In the genomic region with DNA sequence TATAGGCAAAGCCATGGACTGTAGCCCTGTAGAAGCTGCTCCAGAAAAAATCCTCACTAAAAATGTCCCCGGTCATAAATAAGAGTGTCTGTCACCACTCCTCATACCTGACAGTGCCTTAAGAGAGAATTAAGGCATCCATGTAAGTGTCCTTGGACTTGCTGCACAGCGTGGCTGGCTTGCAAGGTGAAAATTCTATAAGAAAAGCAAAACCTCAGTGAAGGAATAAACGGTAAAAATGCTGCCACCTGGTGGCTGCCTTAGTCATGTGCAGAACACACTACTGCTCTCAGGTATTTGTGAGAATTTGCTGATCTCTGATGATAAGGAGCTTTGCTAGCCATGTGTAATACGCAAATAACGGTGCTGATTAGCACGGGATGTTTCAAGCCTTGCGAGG, we compare ENCODE assay signal across 9 mouse cellular contexts.
DNase-seq lines count a peak whose midpoint lies in the region; ATAC-seq and TF ChIP-seq lines count a peak whose summit lies in the region.
"Had no signal": no experiment of that assay in that cellular context is flagged by ENCODE, and none has a peak within 500 bp of the region (broad histone marks: within the 10 kb centered on the region; RNA-seq: fewer than 3 reads in every experiment).

No protein-coding gene starts in this region.

- H3K27ac ChIP-seq in cortical plate, adult 2 months (ENCODE audit: insufficient read depth, low read length), result no peak overlapping the region
- no peak overlapping the region for H3K27ac ChIP-seq in hindbrain, embryonic 14.5 days
- no peak overlapping the region for H3K27ac ChIP-seq in neural tube, embryonic 11.5 days (ENCODE audit: low read depth, low read length)

- TF ChIP-seq CTCF in lung, adult 2 months (IDR thresholded peaks at IDR 0.05; ENCODE audit: insufficient read depth, low read length), result peak; percentile 33
- peak; percentile 59 for TF ChIP-seq CTCF in cortical plate, adult 2 months (IDR thresholded peaks at IDR 0.05; ENCODE audit: extremely low read depth, insufficient read depth, low read length)

- no peak overlapping the region for H3K9ac ChIP-seq in hindbrain, embryonic 14.5 days
- no peak overlapping the region for H3K9ac ChIP-seq in neural tube, embryonic 11.5 days (ENCODE audit: low read length)

- WGBS in lung, adult 2 months, result 28% methylated on average over 7 of the region's 7 CpGs
- 31% methylated on average over 7 of the region's 7 CpGs for WGBS in hindbrain, embryonic 14.5 days
- 37% methylated on average over 7 of the region's 7 CpGs for WGBS in neural tube, embryonic 11.5 days

- ATAC-seq in hindbrain, embryonic 14.5 days (ENCODE audit: low FRiP score), result peak; percentile 66; the same call in 1 of the 2 replicates
- 0 out of 2 replicates have a peak, but pooled peaks have one; percentile 9 for ATAC-seq in neural tube, embryonic 11.5 days (ENCODE audit: insufficient read depth, low FRiP score, low TSS enrichment)
- no peak for ATAC-seq in monocyte, adult 5-6 weeks (replicated peaks; ENCODE audit: insufficient number of reproducible peaks, low FRiP score, low TSS enrichment, poor library complexity, severe bottlenecking)

- peak; percentile 14 for DNase-seq in lung, adult 2 months
- no peak for DNase-seq in lung, postnatal 25 days (ENCODE audit: low spot score)
- DNase-seq in adrenal gland, adult (ENCODE audit: inconsistent age in 2 of 2, low spot score in 1 of 2), result peak; percentile 22 to 75
- DNase-seq in hindbrain, embryonic 14.5 days (ENCODE audit: low spot score), result peak; percentile 87
- peak; percentile 54 to 66 for DNase-seq in left cerebral cortex, postnatal 10 days (ENCODE audit: extremely low spot score in 1 of 2, low spot score in 2 of 2)
- peak; percentile 72 for DNase-seq in neural tube, embryonic 11.5 days (ENCODE audit: low spot score)

- no peaks in the 10 kb centered on the region for H3K9me3 ChIP-seq in hindbrain, embryonic 14.5 days (ENCODE audit: control insufficient read depth, low read length)
- no peaks in the 10 kb centered on the region for H3K9me3 ChIP-seq in neural tube, embryonic 11.5 days (ENCODE audit: control insufficient read depth, low read length)

- intact Hi-C loops in left cerebral cortex, postnatal 10 days (cut with DNase I), result loop anchor here (5.0 kb wide), 3 partner anchors 68 to 568 kb away; no protein-coding TSS in a partner anchor

- no peak for TF ChIP-seq POLR2A in lung, adult 2 months (IDR thresholded peaks at IDR 0.05; ENCODE audit: borderline replicate concordance, extremely low read depth, low read depth, low read length)
- no peak for TF ChIP-seq POLR2A in cortical plate, adult 2 months (IDR thresholded peaks at IDR 0.05; ENCODE audit: extremely low read depth, insufficient read depth, low read length)

- H3K36me3 ChIP-seq in hindbrain, embryonic 14.5 days (replicated peaks; ENCODE audit: control insufficient read depth, insufficient read depth), result no peaks in the 10 kb centered on the region
- no peaks in the 10 kb centered on the region for H3K36me3 ChIP-seq in neural tube, embryonic 11.5 days (ENCODE audit: control insufficient read depth, insufficient read depth, low read length)

- no peaks in the 10 kb centered on the region for H3K27me3 ChIP-seq in hindbrain, embryonic 14.5 days (ENCODE audit: control insufficient read depth, insufficient read depth, low read length)
- no peaks in the 10 kb centered on the region for H3K27me3 ChIP-seq in neural tube, embryonic 11.5 days (ENCODE audit: control insufficient read depth, insufficient read depth, low read length)

- H3K4me3 ChIP-seq in lung, adult 2 months (replicated peaks; ENCODE audit: extremely low read depth, low read depth, low read length), result no peak overlapping the region
- no peak overlapping the region for H3K4me3 ChIP-seq in cortical plate, adult 2 months (ENCODE audit: insufficient read depth, low read length)
- H3K4me3 ChIP-seq in hindbrain, embryonic 14.5 days (replicated peaks; ENCODE audit: low read length), result no peak overlapping the region
- H3K4me3 ChIP-seq in neural tube, embryonic 11.5 days (ENCODE audit: low read depth, low read length), result no peak overlapping the region
- H3K4me3 ChIP-seq: myocyte had no signal

- no peak overlapping the region for H3K4me2 ChIP-seq in hindbrain, embryonic 14.5 days (replicated peaks)
- H3K4me2 ChIP-seq in neural tube, embryonic 11.5 days (ENCODE audit: low read depth), result no peak overlapping the region

- no peaks in the 10 kb centered on the region for H3K4me1 ChIP-seq in lung, adult 2 months (ENCODE audit: control insufficient read depth, insufficient read depth, low read length)
- H3K4me1 ChIP-seq in cortical plate, adult 2 months (ENCODE audit: control insufficient read depth, insufficient read depth, low read length), result no peaks in the 10 kb centered on the region; the same call in 1 of the 2 replicates
- no peaks in the 10 kb centered on the region for H3K4me1 ChIP-seq in hindbrain, embryonic 14.5 days (replicated peaks; ENCODE audit: control insufficient read depth, insufficient read depth, low read length)
- H3K4me1 ChIP-seq in neural tube, embryonic 11.5 days (ENCODE audit: control insufficient read depth, insufficient read depth, low read length), result no peaks in the 10 kb centered on the region
